Mouse (Mus musculus): ENCODE data around the gene Prdm4. TPM values are rescaled to one million over a fixed set of nuclear protein-coding genes. Genes with fewer than 3 reads are reported as not detected.

Prdm4 gene
- 10 to 100 TPM; 17.2 to 18.8 TPM for total RNA-seq (2021)

- DNase-seq, result peak; percentile 96
These were observed at the start of gene Prdm4 for GRCm38 (mm10) chr10:85916498-85917309. Gene Prdm4 (minus strand): TSS chr10:85917142.

- no peak for DNase-seq
These were observed 49.5 kb upstream of the Prdm4 start for GRCm38 (mm10) chr10:85966476-85966875.

- DNase-seq, result no peak
These were observed 47.4 kb upstream of the Prdm4 start for GRCm38 (mm10) chr10:85964316-85964715.

GRCm38 (mm10) chr10:85962897-85963296, 46.0 kb upstream of the Prdm4 start:
- peak; percentile 34 for DNase-seq

GRCm38 (mm10) chr10:85957464-85957950, 40.6 kb upstream of the Prdm4 start, which contains the start of gene Rtcb:
Gene Rtcb (minus strand): TSS chr10:85957823.
- DNase-seq, result peak; percentile 99

DNA sequence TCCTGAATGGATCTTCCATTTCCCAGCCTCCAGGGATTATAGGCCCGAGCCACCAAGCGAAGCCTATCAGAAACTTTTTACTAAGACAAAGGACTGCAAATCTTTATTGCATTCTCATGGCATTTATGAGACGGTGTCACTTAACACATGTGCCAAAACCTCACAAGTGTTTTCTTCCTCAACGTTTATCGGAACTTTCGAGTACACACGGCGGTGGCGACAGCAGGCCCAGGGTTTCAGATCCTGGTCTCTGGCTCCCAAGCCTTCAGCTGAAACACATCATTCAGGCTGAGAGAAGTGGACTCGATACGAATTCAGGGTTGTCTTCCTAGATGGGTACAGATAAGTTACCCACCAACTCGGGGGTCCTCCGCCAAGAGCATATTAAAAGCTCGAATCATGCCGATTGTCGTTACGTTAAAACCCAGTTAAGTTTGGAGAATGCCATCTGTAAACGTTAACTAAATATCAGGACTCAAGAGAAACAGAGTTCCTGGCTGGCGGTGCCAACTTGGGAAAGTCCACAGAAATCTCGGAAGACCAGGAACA, 40.0 kb upstream of the Prdm4 start:
- DNase-seq, result no peak

- DNase-seq, result no peak
These were observed 37.5 kb upstream of the Prdm4 start for GRCm38 (mm10) chr10:85954429-85954828.

DNA sequence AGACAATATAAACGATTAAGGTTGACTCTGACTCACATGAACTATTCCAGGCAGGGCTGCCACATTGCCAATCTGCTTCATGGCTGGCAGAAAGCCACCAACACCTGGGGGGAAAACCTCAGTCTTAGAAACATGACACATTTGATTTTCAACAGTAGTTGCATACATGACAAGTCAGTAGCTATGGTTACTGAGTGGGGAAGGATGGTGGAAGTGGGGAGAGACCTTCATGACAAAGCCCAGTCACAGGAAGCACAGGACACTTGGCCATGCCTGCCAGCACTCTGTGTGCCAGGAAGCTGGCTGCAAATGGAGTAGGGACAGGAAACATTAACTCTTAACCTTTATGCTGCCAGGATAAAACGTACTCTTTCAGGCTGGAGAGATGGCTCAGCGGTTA, 36.5 kb upstream of the Prdm4 start:
- DNase-seq, result peak; percentile 21

DNA sequence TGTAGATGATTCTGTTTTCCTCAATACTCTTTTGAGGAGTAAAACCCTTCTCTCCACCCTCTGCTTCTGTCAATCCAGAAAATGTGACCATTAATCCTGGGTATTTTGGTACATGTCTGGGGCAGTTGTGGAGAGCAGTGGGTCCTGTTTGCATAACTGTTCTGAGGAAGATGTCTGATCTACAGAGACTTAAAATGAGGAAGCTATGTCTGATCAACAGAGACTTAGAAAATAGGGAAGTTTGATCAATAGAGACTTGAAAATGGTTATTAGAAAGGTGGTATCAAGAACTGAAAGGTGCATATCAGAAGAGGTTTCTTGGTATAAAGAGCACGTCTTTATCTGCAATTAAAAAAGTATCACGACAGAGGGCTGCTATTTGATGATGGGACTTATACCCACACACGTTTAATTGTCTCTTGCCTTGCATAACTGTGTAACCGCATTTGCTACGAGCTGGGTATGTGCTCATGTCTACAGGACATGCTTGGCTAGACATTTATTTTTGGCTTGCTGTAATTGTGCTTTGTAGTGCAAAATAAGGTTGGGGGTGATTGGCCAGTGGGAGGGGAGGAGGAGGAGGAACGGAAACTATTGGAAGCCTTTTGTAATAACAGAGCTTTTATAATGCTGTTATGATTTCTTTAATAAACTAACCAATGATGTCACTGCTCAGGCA, 35.0 kb upstream of the Prdm4 start:
- no peak for DNase-seq

DNA sequence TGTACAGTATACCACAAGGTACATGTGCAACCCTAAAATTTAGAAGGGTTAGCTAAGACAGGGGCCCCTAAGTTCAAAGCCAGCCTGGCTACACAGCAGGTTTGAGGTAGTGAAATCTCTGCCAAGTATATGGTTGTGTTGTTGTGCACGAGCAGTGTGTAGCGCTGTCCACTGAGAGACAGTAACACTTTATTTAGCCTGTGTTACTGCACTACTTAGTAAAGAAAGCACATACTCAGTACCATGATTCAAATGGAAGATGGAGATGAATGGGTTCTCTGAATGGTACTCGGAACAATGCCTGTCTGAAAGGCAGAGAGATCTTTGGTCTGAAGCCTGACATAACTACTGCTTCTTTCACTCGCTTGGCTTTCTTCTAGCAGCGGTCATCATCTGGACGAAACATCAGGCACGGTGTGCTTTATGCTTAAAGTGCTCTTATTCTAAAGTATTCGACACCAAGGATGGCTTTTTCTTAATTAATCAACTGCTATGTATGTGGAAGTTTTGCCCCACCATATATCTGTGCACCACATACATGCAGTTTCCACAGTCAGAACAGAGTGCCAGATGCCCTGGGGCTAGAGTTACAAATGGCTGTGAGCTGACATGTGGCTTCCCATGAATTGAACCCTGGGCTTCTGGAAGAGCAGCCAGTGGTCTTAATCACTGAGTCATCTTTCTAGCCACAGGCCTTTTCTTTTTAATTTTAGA, 31.7 kb upstream of the Prdm4 start:
- DNase-seq, result no peak

GRCm38 (mm10) chr10:85936280-85936965, 19.5 kb upstream of the Prdm4 start:
- DNase-seq, result no peak

DNA sequence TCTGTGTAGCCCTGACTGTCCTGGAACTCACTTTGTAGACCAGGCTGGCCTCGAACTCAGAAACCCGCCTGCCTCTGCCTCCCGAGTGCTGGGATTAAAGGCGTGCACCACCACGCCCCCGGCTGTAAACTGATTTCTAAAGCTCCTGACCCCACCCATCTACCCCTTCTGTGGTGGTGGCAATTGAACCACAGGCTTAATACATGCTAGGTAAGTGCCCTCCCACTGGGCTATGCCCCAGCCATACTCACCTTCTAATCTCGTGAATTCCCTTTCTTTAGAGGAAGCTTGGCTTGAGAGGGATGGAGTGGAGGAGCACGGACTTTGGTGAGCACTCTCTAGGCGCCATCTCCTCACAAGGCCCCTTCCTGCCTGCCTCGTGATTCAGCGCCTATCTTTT, 13.0 kb upstream of the Prdm4 start:
- no peak for DNase-seq

DNA sequence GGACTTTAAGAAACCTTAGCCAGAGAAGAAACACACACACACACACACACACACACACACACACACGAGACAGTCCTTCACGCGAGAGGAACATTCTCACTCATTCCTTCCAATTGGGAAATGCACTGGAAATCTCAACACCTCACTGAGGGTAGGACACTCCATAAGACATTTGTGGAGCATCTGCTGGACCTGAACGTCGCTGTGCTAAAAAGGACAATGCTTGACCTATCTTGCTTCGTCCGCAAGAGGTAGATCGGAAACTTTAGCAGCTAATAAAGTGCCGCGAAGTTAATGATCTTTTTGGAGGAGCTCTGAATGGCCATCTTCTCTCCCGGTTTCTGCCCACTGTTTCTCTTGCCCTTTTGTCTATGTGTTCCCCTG, 12.3 kb upstream of the Prdm4 start:
- DNase-seq, result no peak

DNA sequence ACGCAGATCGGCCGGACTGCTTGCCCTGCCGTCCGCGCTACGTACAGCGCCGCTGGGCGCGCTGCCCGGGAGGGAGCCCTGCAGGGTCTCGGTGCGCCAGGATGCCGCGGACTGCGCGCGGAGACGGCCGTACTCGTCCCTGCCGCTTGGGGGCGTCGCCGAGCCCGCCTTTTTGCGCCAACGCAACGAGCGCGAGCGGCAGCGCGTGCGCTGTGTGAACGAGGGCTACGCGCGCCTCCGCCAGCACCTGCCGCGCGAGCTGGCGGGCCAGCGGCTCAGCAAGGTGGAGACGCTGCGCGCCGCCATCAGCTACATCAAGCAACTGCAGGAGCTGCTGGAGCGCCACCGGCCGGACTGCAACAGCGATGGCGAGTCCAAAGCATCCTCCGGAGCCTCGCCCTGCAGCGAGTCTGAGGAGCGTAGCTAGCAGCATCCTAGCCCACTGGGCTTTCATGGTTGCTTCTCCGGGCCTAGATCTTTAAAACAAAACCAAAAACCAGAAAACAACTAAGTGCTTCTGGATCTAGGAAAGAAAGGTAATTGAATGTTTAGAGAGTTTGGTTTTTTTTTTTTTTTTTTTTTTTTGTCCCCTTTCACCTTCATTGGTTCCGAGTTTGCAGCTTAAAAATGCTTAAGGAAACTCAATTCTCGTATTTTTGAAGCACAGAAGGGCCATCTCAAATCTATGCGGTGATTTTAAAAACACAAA, 11.7 kb upstream of the Prdm4 start:
- peak; percentile 52 for DNase-seq

GRCm38 (mm10) chr10:85927676-85928445, 10.9 kb upstream of the Prdm4 start, which contains the start of gene Ascl4:
Gene Ascl4 (plus strand): TSS chr10:85927681.
- no peak for DNase-seq

GRCm38 (mm10) chr10:85879886-85880486, 37.0 kb downstream of the Prdm4 start:
- DNase-seq, result no peak

GRCm38 (mm10) chr10:85875812-85876211, 41.1 kb downstream of the Prdm4 start:
- DNase-seq, result no peak

- DNase-seq, result no peak
These were observed 42.9 kb downstream of the Prdm4 start for GRCm38 (mm10) chr10:85873861-85874544.

DNA sequence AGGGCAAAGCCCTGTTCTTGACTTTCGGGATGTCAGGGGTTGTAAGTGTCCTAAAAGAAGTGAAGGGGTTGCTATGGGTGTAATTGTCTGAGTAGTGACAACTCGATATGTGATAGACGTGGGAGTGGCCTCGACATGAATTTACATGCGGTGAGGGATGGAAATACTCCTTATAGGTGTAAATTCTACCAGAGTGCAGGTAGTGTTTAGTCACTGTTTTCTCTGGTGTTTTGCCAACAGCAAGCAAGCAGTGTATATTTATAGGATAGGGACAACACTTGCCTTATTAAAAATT, 44.5 kb downstream of the Prdm4 start:
- DNase-seq, result no peak
